Mouse (Mus musculus) embryonic stem cell, embryonic (primary cell): ENCODE measurements at regions not wholly inside any gene's neighbourhood (a gene's known extent, or its start where the extent isn't known, plus 50 kb on each side); places are given as distances from the start of the nearest gene placed in this dataset.

ENCODE experiments used
- CTCF ChIA-PET, 4 experiments: fragments of 300-600 bp in 2 of 4; fragments of 350-600 bp in 2 of 4; sonication (Branson Sonifier 250); formaldehyde crosslinking; loops; one replicate each; lab custom pipeline; 2022; ENCODE audit warnings: inconsistent platforms in 2 of 4; lab: Charles Lee
- POLR2A ChIA-PET, 4 experiments: fragments of 300-600 bp in 2 of 4; fragments of 350-600 bp in 2 of 4; sonication (Branson Sonifier 250); formaldehyde crosslinking; loops; one replicate each; lab custom pipeline; 2022; ENCODE audit warnings: antibody characterized with exemption in 4 of 4, inconsistent platforms in 1 of 4; lab: Charles Lee

DNA sequence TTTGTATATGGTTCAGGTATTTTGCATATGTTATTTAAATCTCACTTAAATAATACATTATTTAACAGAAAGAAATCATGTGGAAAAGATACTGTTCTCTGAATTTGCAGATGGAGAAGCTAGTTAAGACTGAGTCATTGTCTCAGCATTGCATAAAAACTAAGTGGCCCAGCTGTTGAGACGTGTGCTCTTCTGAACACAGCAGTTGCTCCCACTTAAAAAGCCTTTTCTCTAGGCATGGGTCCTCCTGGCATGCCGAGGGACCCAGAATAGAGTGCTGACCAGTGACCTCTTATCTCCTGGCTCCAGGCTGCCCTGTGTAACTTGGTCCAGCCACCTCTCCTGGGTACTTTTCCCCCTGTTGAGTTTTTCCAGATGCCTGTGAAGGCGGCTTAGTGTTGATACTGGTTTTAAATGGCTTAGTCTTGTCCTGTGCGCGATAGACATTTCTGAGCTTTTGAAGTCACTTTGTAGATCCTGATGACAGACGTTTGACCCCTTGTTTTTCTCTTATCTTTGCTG lies 312.2 kb downstream of the Plpp3 start:
- ChIA-PET CTCF (no interaction called here), POLR2A (no interaction called here)

DNA sequence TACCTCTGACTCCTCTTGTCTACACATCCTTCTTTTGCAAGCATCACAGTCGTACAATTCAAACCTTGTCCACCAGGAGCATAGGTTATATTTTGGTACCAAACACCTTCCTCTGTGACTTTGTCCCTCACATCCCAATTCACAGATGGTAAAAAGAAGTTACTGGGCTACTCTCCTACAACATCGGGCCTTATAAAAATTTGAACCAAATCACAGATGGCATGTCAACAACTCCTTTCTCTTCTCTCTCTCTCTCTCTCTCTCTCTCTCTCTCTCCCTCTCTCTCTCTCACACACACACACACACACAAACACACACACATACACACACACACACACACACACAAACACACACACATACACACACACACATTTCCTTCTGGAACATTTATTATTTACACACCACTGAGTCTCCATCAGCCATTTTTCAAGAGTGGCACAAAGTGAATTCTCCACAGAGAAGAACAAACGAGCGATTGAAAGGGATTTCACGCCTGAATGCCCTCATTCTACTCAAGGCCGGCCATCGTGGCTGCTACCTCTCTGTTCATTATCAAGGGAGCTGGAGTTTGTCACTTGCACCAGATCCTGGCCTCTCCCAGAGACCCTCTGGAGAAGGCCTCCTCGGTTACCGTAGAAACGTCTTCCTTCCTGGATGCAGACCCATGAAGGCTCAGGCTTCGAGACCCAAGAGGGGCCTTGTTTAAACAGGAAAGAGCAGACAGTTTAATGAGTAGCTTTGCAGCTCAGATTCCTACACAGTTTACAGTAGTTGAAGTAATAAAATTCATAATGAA lies 314.7 kb upstream of the Gm12728 start:
- ChIA-PET CTCF (no interaction called here), POLR2A (interaction anchor here in 2 of 4 experiments (0.5 to 0.6 kb wide), 2 partner anchors 8 to 355 kb away, joined by 4 read pairs; no protein-coding TSS in a partner anchor)

GRCm38 (mm10) chr4:105476332-105476731 lies 313.3 kb upstream of the Gm12728 start:
- ChIA-PET CTCF (no interaction called here), POLR2A (no interaction called here)

GRCm38 (mm10) chr4:105486376-105486775 lies 303.3 kb upstream of the Gm12728 start:
- CTCF ChIA-PET: no interaction called here

GRCm38 (mm10) chr4:105496176-105496575 lies 293.5 kb upstream of the Gm12728 start:
- CTCF ChIA-PET: no interaction called here

More at GRCm38 (mm10) chr4:105486376-105486775, 303.3 kb upstream of the Gm12728 start:
- POLR2A ChIA-PET: no interaction called here

GRCm38 (mm10) chr4:105506190-105506589 lies 283.5 kb upstream of the Gm12728 start:
- POLR2A ChIA-PET: interaction anchor here in 3 of 4 experiments (0.6 to 0.9 kb wide), 3 partner anchors 205 to 403 kb away, joined by 3 to 4 read pairs (median 3); no protein-coding TSS in a partner anchor
- CTCF ChIA-PET: interaction anchor here in 2 of 4 experiments (0.9 to 1.3 kb wide), 2 partner anchors 184 to 383 kb away, joined by 3 read pairs; no protein-coding TSS in a partner anchor

More at GRCm38 (mm10) chr4:105496176-105496575, 293.5 kb upstream of the Gm12728 start:
- POLR2A ChIA-PET: no interaction called here

- POLR2A ChIA-PET: no interaction called here
These were observed 282.4 kb upstream of the Gm12728 start for GRCm38 (mm10) chr4:105507221-105507620.

GRCm38 (mm10) chr4:105509091-105509490 lies 280.6 kb upstream of the Gm12728 start:
- POLR2A ChIA-PET: no interaction called here
- CTCF ChIA-PET: no interaction called here

More at GRCm38 (mm10) chr4:105507221-105507620, 282.4 kb upstream of the Gm12728 start:
- CTCF ChIA-PET: interaction anchor here in 1 of 4 experiments (0.6 kb wide), 1 partner anchor 628 kb away, joined by 4 read pairs; no protein-coding TSS in a partner anchor

DNA sequence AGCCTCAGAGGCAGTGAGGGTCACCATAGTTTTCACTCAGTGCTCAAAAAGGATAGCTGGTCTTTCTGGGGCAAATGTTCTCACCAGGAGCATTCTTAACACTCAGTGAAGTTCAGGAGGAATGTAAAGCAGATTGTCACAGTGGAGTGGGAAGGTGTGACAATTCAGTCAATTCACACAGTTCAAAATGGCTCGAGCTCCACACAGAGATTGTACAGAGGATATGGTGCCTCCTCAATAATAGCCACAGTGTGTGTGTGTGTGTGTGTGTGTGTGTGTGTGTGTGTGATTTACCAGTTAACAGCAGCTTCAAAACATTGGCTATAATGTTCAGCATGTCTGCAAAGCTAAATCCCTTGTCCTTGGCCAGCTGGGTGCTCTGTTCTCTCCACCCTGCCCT lies 279.3 kb upstream of the Gm12728 start:
- ChIA-PET CTCF (interaction anchor here in 2 of 4 experiments (0.6 to 0.7 kb wide), 2 partner anchors 43 to 238 kb away, joined by 3 read pairs; no protein-coding TSS in a partner anchor), POLR2A (no interaction called here)

GRCm38 (mm10) chr4:105525135-105525534 lies 264.5 kb upstream of the Gm12728 start:
- ChIA-PET CTCF (no interaction called here), POLR2A (no interaction called here)

DNA sequence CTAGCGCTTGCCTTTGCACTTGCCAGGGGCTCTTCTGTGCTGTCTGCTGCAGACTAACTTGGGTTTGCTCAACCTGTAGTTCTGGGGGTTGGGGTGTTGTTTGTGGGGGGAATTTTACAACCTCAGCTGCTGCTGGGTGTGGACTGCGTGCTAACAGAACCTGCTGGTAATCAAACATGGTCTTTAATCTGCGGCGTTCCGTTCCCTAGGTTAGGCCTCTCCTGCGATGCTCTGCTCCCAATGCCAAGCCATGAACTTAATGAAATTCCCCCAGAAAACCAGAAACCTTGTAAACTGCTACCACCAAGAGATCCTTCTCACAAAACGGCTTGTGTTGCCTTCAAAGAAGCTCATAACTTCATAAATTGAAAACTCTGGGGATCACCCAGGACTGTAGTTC lies 262.9 kb upstream of the Gm12728 start:
- ChIA-PET POLR2A (no interaction called here), CTCF (no interaction called here)

DNA sequence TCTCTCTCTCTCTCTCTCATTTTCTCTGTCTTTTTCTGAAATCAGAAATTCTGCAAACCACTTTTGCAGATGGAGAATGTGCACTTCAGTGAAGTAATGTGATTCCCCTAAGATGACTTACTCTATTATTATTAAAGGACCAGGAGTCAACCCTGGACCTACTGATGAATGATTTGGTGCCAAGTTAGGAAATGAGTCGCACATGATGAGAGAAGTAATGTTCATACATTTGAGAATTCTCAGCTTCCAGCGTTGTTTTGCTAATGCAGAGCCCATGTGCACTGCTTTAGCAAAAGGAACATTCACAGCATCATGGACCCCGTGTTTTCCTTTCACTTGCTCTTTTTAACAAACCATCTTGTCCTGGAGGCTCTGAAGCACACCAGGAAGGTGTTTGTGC lies 262.4 kb upstream of the Gm12728 start:
- CTCF ChIA-PET: no interaction called here
- POLR2A ChIA-PET: no interaction called here

DNA sequence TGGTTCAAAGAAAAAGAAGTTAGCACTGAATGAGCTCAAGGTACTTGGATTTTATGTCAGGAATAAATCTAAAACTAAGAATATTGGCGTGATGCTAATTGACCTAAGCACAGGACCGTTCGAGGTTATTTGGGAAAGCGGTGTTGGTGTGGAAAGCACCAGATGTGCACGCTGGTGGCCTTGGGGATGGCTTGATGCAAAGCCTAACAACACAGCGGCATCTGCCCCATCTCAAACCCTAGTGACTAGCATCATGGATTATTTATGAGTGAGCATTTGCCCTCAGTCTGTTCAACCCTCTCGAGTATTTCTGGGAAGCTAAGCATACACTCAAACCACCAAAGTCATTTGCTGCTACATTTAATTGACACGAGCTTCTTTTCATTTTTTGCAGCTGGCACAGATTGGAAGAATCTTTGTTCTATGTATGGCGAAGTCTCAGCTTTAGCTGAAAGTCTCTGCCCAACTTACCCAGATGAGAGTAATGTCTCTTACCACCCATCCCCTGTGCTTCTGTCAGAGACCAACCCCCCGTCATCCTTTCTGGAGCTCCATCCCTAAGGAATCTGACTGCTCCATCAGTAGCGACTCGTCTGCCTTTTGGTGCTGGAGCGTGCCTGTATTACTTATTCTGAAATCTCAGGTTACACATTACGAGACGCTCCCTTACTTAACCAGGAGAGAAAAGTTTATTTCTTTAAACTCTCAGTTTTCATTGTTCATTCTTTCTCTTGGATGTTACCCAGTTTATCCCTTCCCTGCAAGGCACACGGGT lies 257.8 kb upstream of the Gm12728 start:
- ChIA-PET CTCF (no interaction called here), POLR2A (interaction anchor here in 3 of 4 experiments (0.5 to 0.8 kb wide), 3 partner anchors 121 to 368 kb away, joined by 3 read pairs; no protein-coding TSS in a partner anchor)

- ChIA-PET POLR2A (no interaction called here), CTCF (interaction anchor here in 1 of 4 experiments (0.6 kb wide), 1 partner anchor 539 kb away, joined by 3 read pairs; no protein-coding TSS in a partner anchor)
These were observed 254.2 kb upstream of the Gm12728 start for GRCm38 (mm10) chr4:105535451-105535850.

- POLR2A ChIA-PET: no interaction called here
These were observed 244.2 kb upstream of the Gm12728 start for GRCm38 (mm10) chr4:105545486-105545885.

GRCm38 (mm10) chr4:105549744-105550440 lies 239.8 kb upstream of the Gm12728 start:
- ChIA-PET POLR2A (no interaction called here), CTCF (interaction anchor here in 1 of 4 experiments (0.5 kb wide), 1 partner anchor 132 kb away, joined by 3 read pairs; no protein-coding TSS in a partner anchor)

More at GRCm38 (mm10) chr4:105545486-105545885, 244.2 kb upstream of the Gm12728 start:
- CTCF ChIA-PET: no interaction called here

GRCm38 (mm10) chr4:105551966-105552685 lies 237.5 kb upstream of the Gm12728 start:
- ChIA-PET POLR2A (interaction anchor here in 2 of 4 experiments (0.7 to 1.4 kb wide), 2 partner anchors 396 to 398 kb away, joined by 3 read pairs; no protein-coding TSS in a partner anchor), CTCF (no interaction called here)

GRCm38 (mm10) chr4:105554994-105555393 lies 234.7 kb upstream of the Gm12728 start:
- CTCF ChIA-PET: no interaction called here
- POLR2A ChIA-PET: interaction anchor here in 2 of 4 experiments (0.6 to 0.7 kb wide), 2 partner anchors 82 to 1124 kb away, joined by 3 read pairs; partner anchors contain the start of gene Ttc4 (in 1 of the 2)
